Mouse (Mus musculus): ENCODE measurements around the gene Gm49391. TPM values are rescaled to one million over a fixed set of nuclear protein-coding genes. Genes with fewer than 3 reads are reported as not detected.
"Not testable (repeated sequence)": the region's sequence is repeated elsewhere in the genome, so short reads cannot be mapped to it uniquely, and the experiment has no call there.

Gm49391 gene
- 0.19 and 1.4 TPM in 2 replicates for polyA plus RNA-seq (2015; fragmentation: Nextera tagmentation; extraction: Ambion mirVana)

GRCm38 (mm10) chr13:60936500-60936901 lies at the start of gene Gm49391, which contains the start of gene Ctla2a:
Gene Gm49391, minus strand, starts transcription at chr13:60936571.
Gene Ctla2a, minus strand, starts transcription at chr13:60936625.
- H3K4me2 ChIP-seq, result no peak within 1 kb of the TSS
- no peak within 1 kb of the TSS for H3K9ac ChIP-seq
- H3K4me1 ChIP-seq, result no peaks in the 10 kb centered on the region
- no peak for ATAC-seq (replicated peaks)
- WGBS, result 69% methylated on average over 5 of the region's 5 CpGs
- no peaks in the 10 kb centered on the region for H3K27me3 ChIP-seq (replicated peaks)
- no peak within 1 kb of the TSS for H3K27ac ChIP-seq
- H3K4me3 ChIP-seq, result no peak within 1 kb of the TSS
- no peaks in the 10 kb centered on the region for H3K36me3 ChIP-seq (replicated peaks)
- no peaks in the 10 kb centered on the region for H3K9me3 ChIP-seq

GRCm38 (mm10) chr13:60972319-60972718 lies 35.9 kb upstream of the Gm49391 start:
- not testable (repeated sequence) for H3K4me3 ChIP-seq; H3K4me1 ChIP-seq; H3K27me3 ChIP-seq (replicated peaks); H3K4me2 ChIP-seq; H3K9ac ChIP-seq; H3K36me3 ChIP-seq (replicated peaks); ATAC-seq (replicated peaks); H3K9me3 ChIP-seq; H3K27ac ChIP-seq
- 78% methylated on average over 4 of the region's 4 CpGs for WGBS

DNA sequence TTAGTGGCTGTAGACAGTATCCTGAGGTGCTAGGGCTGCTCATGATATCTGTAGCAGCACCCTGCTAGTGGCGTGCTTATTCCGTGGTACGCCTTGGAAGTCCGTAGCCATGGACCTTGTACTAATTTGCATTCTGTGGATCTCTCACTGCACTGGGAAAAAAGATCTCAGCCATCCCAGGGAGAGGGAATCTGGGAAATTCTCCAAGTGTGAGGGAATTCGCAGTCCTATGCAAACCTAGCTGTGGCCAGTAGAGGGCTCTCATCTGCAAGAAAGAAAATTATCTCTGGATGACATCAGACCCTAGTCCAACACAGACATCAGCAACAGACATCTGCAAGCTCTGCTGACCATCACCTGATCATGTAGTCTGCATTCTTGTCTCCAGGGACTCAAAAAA lies 27.6 kb upstream of the Gm49391 start:
- not testable (repeated sequence) for ATAC-seq (replicated peaks); H3K4me3 ChIP-seq; H3K9me3 ChIP-seq; H3K4me2 ChIP-seq; H3K27ac ChIP-seq; H3K36me3 ChIP-seq (replicated peaks); H3K9ac ChIP-seq; H3K4me1 ChIP-seq; H3K27me3 ChIP-seq (replicated peaks)
- WGBS, result 27% methylated on average over 5 of the region's 5 CpGs

DNA sequence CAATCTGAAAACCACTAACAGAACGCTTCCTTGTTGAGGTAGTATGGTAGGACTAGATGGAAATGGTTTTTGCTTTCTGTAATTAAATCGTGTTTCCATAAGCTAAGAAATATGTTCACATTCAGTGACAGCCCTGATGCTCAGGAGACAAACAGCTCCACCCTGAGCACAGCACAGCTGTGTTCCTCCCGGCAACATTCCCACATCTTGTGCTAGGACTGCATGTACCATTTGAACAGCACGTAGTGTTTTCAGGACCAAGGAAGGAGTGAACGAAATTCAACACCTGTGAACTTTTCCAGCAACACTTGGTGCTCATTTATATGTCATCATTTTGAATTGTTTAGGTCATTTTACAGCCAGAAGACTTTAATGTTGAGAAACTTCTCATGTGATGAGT lies 25.3 kb upstream of the Gm49391 start:
- H3K9me3 ChIP-seq, result peaks cover 9% of the 10 kb centered on the region; the same call in 1 of the 2 replicates
- 69% methylated on average over 5 of the region's 5 CpGs for WGBS
- H3K9ac ChIP-seq, result no peak overlapping the region
- H3K4me2 ChIP-seq, result no peak overlapping the region
- H3K4me3 ChIP-seq, result no peak overlapping the region
- H3K36me3 ChIP-seq (replicated peaks), result no peaks in the 10 kb centered on the region
- no peaks in the 10 kb centered on the region for H3K27me3 ChIP-seq (replicated peaks)
- no peak overlapping the region for H3K27ac ChIP-seq
- ATAC-seq (replicated peaks), result no peak
- H3K4me1 ChIP-seq, result no peaks in the 10 kb centered on the region

DNA sequence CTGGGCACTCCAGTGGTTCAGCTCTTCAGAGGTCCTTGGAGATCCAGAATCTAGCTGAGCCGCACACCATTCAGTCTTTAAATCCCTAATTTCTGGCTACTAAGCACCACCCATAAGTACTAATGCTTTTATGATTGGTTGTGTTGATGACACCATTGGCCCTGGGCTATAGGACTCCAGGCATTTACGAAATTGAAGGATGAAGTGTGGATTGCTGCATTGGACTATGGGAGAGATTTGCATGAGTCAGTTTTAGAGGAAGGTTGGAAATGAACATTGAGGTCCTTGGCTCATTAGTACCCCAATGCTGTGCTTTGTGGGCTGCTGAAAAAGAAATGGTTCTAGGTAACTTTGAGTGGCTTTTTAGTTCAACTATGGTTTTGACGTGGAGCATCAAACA lies 5.5 kb upstream of the Gm49391 start, which contains the start of gene Tpbpa:
Gene Tpbpa (minus strand): TSS at position 101 of the 400 bp plus-strand sequence.
- not testable (repeated sequence) for ATAC-seq (replicated peaks); H3K4me2 ChIP-seq; H3K4me3 ChIP-seq; H3K27ac ChIP-seq; H3K4me1 ChIP-seq; H3K9me3 ChIP-seq; H3K36me3 ChIP-seq (replicated peaks); H3K27me3 ChIP-seq (replicated peaks); H3K9ac ChIP-seq
- 75% methylated on average over 3 of the region's 3 CpGs for WGBS

- H3K4me3 ChIP-seq; H3K27me3 ChIP-seq (replicated peaks); H3K9me3 ChIP-seq; H3K27ac ChIP-seq; H3K4me1 ChIP-seq; ATAC-seq (replicated peaks); H3K36me3 ChIP-seq (replicated peaks); H3K4me2 ChIP-seq; H3K9ac ChIP-seq: not testable (repeated sequence)
- WGBS, result 68% methylated on average over 2 of the region's 2 CpGs
Observed at GRCm38 (mm10) chr13:60935490-60935889, 881 bp downstream of the Gm49391 start, which contains the start of gene Gm49393. Gene Gm49393, minus strand, starts transcription at chr13:60935590.

DNA sequence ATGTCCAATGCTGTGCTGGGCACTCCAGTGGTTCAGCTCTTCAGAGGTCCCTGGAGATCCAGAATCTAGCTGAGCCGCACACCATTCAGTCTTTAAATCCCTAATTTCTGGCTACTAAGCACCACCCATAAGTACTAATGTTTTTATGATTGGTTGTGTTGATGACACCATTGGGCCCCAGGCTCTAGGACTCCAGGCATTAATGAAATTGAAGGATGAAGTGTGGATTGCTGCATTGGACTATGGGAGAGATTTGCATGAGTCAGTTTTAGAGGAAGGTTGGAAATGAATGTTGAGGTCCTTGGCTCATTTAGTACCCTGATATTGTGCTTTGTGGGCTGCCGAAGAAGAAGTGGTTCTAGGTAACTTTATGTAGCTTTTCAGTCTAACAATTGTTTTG lies 31.6 kb downstream of the Gm49391 start, which contains the start of gene Tpbpb:
Gene Tpbpb (minus strand): TSS at position 101 of the 400 bp plus-strand sequence.
- 87% methylated on average over 2 of the region's 2 CpGs for WGBS

DNA sequence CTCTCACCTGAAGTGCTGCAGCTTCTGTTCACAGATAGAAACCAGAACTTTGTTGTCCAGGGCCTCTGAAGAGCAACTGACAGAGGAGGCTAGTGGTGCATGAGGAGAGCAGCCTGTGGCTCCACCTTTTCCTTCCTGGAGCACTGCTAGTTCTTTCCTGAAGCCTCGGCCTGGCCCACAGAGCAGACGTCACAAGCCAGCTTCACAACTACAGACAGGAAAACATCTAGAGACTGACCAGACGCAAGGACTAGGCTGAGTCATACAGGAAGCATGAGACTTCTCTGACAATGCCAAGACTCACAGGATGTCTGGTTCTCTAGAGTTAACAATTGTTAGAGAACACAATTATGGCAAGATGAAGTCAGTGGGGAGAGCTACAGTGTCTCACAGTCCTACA lies 39.0 kb downstream of the Gm49391 start, which contains the start of gene Ctla2b:
Gene Ctla2b (minus strand): TSS at position 120 of the 400 bp plus-strand sequence.
- H3K4me2 ChIP-seq, result no peak within 1 kb of the TSS
- no peaks in the 10 kb centered on the region for H3K36me3 ChIP-seq (replicated peaks)
- 92% methylated on average over 3 of the region's 3 CpGs for WGBS
- no peak within 1 kb of the TSS for H3K9ac ChIP-seq
- no peak for ATAC-seq (replicated peaks)
- peaks cover 2% of the 10 kb centered on the region; the same call in 1 of the 2 replicates for H3K9me3 ChIP-seq
- H3K27ac ChIP-seq, result no peak within 1 kb of the TSS
- H3K4me1 ChIP-seq, result no peaks in the 10 kb centered on the region
- no peak within 1 kb of the TSS for H3K4me3 ChIP-seq
- no peaks in the 10 kb centered on the region for H3K27me3 ChIP-seq (replicated peaks)

More for the DNA sequence above, 31.6 kb downstream of the Gm49391 start, which contains the start of gene Tpbpb:
- not testable (repeated sequence) for H3K4me2 ChIP-seq; H3K9ac ChIP-seq; H3K9me3 ChIP-seq; H3K4me3 ChIP-seq; H3K4me1 ChIP-seq; H3K36me3 ChIP-seq (replicated peaks); ATAC-seq (replicated peaks); H3K27me3 ChIP-seq (replicated peaks); H3K27ac ChIP-seq

DNA sequence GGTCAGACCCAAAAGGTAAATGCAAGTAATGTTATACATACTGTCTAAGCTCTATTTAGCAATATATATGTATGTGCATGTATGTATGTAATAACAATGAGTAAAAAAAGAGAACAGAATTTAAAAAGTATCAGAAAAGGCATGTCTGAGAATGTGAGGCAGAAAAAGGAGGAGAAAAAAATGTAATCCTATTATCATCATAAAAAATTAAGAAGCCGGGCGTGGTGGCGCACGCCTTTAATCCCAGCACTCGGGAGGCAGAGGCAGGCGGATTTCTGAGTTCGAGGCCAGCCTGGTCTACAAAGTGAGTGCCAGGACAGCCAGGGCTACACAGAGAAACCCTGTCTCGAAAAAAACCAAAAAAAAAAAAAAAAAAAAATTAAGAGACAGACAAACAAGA lies 39.6 kb downstream of the Gm49391 start, which contains the start of gene Gm49392:
Gene Gm49392 (minus strand): TSS at position 101 of the 400 bp plus-strand sequence.
- WGBS, result 84% methylated on average over 8 of the region's 8 CpGs
- not testable (repeated sequence) for H3K4me3 ChIP-seq; H3K36me3 ChIP-seq (replicated peaks); H3K4me2 ChIP-seq; H3K9ac ChIP-seq; H3K4me1 ChIP-seq; H3K27ac ChIP-seq; H3K9me3 ChIP-seq; H3K27me3 ChIP-seq (replicated peaks); ATAC-seq (replicated peaks)

- Histone ChIP-seq H3K4me1 (no peaks in the 10 kb centered on the region), H3K27ac (no peak overlapping the region), H3K9me3 (peaks cover 2% of the 10 kb centered on the region; the same call in 1 of the 2 replicates), H3K9ac (no peak overlapping the region), H3K36me3 (replicated peaks) (no peaks in the 10 kb centered on the region), H3K4me2 (no peak overlapping the region), H3K27me3 (replicated peaks) (no peaks in the 10 kb centered on the region), H3K4me3 (no peak overlapping the region)
- no peak for ATAC-seq (replicated peaks)
Observed at GRCm38 (mm10) chr13:60895406-60896160, 40.8 kb downstream of the Gm49391 start.

DNA sequence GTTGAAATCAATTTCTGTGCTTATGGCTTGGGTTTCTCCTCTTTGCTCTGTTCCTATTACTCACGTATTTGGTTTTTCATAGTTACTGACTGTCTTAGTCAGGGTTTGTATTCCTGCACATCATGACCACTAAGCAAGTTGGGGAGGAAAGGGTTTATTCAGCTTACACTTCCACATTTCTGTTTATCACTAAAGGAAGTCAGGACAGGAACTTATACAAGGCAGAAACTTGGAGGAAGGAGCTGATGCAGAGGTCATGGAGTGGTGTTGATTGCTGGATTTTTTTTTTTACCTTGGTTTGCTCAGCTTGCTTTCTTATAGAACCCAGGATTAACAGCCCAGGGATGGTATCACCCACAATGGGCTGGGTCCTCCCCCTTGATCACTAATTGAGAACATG lies 44.1 kb downstream of the Gm49391 start:
- no peaks in the 10 kb centered on the region for H3K27me3 ChIP-seq (replicated peaks)
- no peaks in the 10 kb centered on the region for H3K4me1 ChIP-seq
- no peak overlapping the region for H3K4me3 ChIP-seq
- H3K36me3 ChIP-seq (replicated peaks), result no peaks in the 10 kb centered on the region
- H3K9me3 ChIP-seq, result no peaks in the 10 kb centered on the region; the same call in 1 of the 2 replicates
- 96% methylated on average over 1 of the region's 1 CpGs for WGBS
- H3K9ac ChIP-seq, result no peak overlapping the region
- no peak overlapping the region for H3K27ac ChIP-seq
- no peak for ATAC-seq (replicated peaks)
- H3K4me2 ChIP-seq, result no peak overlapping the region

DNA sequence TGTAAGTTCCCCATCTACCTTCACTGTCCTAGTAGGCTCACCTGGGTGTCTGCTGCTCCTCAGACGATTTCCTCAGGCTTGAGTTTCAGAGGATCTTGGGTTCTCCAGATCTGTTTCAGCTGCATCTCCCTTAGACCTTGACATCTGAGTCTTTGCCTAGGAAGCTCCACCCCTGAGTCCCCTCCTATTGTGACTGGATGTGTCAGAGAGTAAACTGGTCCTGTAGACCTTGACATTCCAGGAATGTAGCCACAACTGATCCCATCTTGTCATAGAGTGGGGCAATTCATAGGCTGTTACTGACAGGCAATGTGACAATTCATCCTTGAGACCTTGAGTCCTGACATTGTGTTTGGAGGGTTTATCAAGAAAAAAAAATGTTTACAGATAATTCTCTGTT lies 72.1 kb downstream of the Gm49391 start, which contains the start of gene 4930486L24Rik:
Gene 4930486L24Rik (minus strand): TSS at position 195 of the 400 bp plus-strand sequence.
- Histone ChIP-seq H3K4me1 (no peaks in the 10 kb centered on the region), H3K27ac (no peak within 1 kb of the TSS), H3K4me2 (no peak within 1 kb of the TSS), H3K36me3 (replicated peaks) (no peaks in the 10 kb centered on the region), H3K9ac (no peak within 1 kb of the TSS), H3K9me3 (no peaks in the 10 kb centered on the region), H3K4me3 (no peak within 1 kb of the TSS), H3K27me3 (replicated peaks) (no peaks in the 10 kb centered on the region)
- WGBS, result 69% methylated on average over 1 of the region's 1 CpGs
- no peak for ATAC-seq (replicated peaks)
